11 mouse cellular contexts compared by ENCODE assay signal in the genomic region with DNA sequence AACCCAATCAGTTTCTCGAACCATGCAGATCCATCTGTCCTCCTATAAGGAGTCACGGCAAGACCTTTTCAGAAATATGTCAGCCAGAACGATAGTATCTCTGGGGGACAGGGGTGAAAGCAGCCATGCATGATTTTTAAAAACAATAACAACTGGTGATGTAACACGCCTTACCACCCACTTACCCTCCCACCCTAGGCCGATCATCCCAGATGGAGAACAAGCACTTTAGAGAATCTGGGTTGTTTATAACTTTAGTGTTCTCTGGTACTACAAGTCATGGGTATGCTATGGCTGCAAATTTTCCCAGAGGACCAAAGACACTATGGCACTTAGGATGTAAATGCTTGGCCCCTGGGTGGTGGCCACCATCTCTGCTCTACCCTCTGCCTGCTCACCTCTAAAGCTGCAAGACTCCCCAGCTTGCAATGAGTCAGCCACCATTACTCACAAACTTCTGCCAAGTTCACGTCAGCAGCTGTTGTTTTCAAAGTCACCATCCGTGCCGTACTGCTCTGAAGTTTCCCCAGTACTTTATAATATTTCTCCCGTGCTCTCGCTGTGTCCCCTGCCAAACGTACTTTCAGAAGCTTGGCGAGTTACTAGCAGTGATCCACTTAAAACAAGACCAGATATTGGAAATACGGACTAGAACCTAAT. TPM values are rescaled to one million over a fixed set of nuclear protein-coding genes. Genes with fewer than 3 reads are reported as not detected.
DNase-seq lines count a peak whose midpoint lies in the region; ATAC-seq and TF ChIP-seq lines count a peak whose summit lies in the region.
"Had no signal": no experiment of that assay in that cellular context is flagged by ENCODE, and none has a peak within 500 bp of the region (broad histone marks: within the 10 kb centered on the region; RNA-seq: fewer than 3 reads in every experiment).

No protein-coding gene starts in this region.

- intact Hi-C loops in gastrocnemius, adult 2 months (cut with DNase I) = no loop called here
- intact Hi-C loops in gastrocnemius, postnatal 14 days (cut with DNase I; ENCODE audit: low total_unique reads) = no loop called here

- peak; percentile 33 for DNase-seq in gastrocnemius, adult 2 months
- DNase-seq in gastrocnemius, postnatal 14 days = no peak
- peak; percentile 53 to 63 for DNase-seq in right cerebral cortex, adult 2 months (ENCODE audit: low spot score in 2 of 2)
- no peak for DNase-seq in right cerebral cortex, postnatal 4 days
- peak; percentile 33 for DNase-seq in heart, postnatal 4 days
- peak; percentile 27 for DNase-seq in skeletal muscle tissue, adult 2 months (ENCODE audit: low read depth, low spot score)
- DNase-seq: retina, postnatal 1 day had no signal

- no peak overlapping the region for H3K4me3 ChIP-seq in gastrocnemius, adult 2 months
- H3K4me3 ChIP-seq in intestine, embryonic 16.5 days (ENCODE audit: low read length) = no peak overlapping the region
- no peak overlapping the region for H3K4me3 ChIP-seq in hindbrain, embryonic 13.5 days

- H3K27me3 ChIP-seq in intestine, embryonic 16.5 days (replicated peaks; ENCODE audit: control insufficient read depth, insufficient read depth, low read length) = no peaks in the 10 kb centered on the region
- H3K27me3 ChIP-seq in hindbrain, embryonic 13.5 days = no peaks in the 10 kb centered on the region
- H3K27me3 ChIP-seq: CH12.LX had no signal

- H3K4me1 ChIP-seq in intestine, embryonic 16.5 days (ENCODE audit: control insufficient read depth, insufficient read depth, low read length) = peaks cover 26% of the 10 kb centered on the region
- peaks cover 31% of the 10 kb centered on the region for H3K4me1 ChIP-seq in hindbrain, embryonic 13.5 days (replicated peaks)

- ATAC-seq in intestine, embryonic 16.5 days = no peak
- no peak for ATAC-seq in hindbrain, embryonic 13.5 days (ENCODE audit: low FRiP score)

- H3K9me3 ChIP-seq in intestine, embryonic 16.5 days (ENCODE audit: control insufficient read depth, low read length) = no peaks in the 10 kb centered on the region
- no peaks in the 10 kb centered on the region for H3K9me3 ChIP-seq in hindbrain, embryonic 13.5 days

- TF ChIP-seq CTCF in gastrocnemius, adult 2 months (IDR thresholded peaks at IDR 0.05) = no peak

- H3K36me3 ChIP-seq in intestine, embryonic 16.5 days (ENCODE audit: control insufficient read depth, insufficient read depth, low read length) = no peaks in the 10 kb centered on the region
- no peaks in the 10 kb centered on the region for H3K36me3 ChIP-seq in hindbrain, embryonic 13.5 days

- WGBS in intestine, embryonic 16.5 days = 66% methylated on average over 13 of the region's 13 CpGs
- WGBS in hindbrain, embryonic 13.5 days = 94% methylated on average over 13 of the region's 13 CpGs

- no peak overlapping the region for H3K4me2 ChIP-seq in intestine, embryonic 16.5 days (ENCODE audit: low read depth, low read length)
- no peak overlapping the region for H3K4me2 ChIP-seq in hindbrain, embryonic 13.5 days

- H3K27ac ChIP-seq in gastrocnemius, adult 2 months = peak overlapping the region; percentile 20; the same call in 1 of the 2 replicates
- no peak overlapping the region for H3K27ac ChIP-seq in intestine, embryonic 16.5 days (ENCODE audit: low read length)
- H3K27ac ChIP-seq in hindbrain, embryonic 13.5 days = no peak overlapping the region
- H3K27ac ChIP-seq: macrophage had no signal

- H3K9ac ChIP-seq in intestine, embryonic 16.5 days (ENCODE audit: low read depth, low read length) = no peak overlapping the region
- no peak overlapping the region for H3K9ac ChIP-seq in hindbrain, embryonic 13.5 days

RNA-seq across cellular contexts. Expression of a gene that starts 7.9 kb away (rescaled TPM):
- total RNA-seq in gastrocnemius, adult 2 months (2021) = 1 to 10 TPM; 7.9 to 8.7 TPM
- 1 to 10 TPM; 7.8 to 8.2 TPM for total RNA-seq in gastrocnemius, postnatal 14 days (2021)
- total RNA-seq in heart, postnatal 4 days (2021) = 10 to 100 TPM; 12.1 to 12.6 TPM
- 5.1 and 5.6 TPM in 2 replicates for polyA plus RNA-seq in intestine, embryonic 16.5 days (2015; fragmentation: Nextera tagmentation; extraction: Ambion mirVana)
- polyA plus RNA-seq in hindbrain, embryonic 13.5 days (2015; fragmentation: Nextera tagmentation; extraction: Ambion mirVana) = 18.8 and 23.3 TPM in 2 replicates

Comparison
In these comparisons a context has a peak if more than half of its experiments do, and no peak if none do; other contexts are left out.
1. DNase-seq: peak in gastrocnemius, adult 2 months (single experiment), right cerebral cortex, adult 2 months (2 of 2), heart, postnatal 4 days (single experiment) and skeletal muscle tissue, adult 2 months (single experiment); none in gastrocnemius, postnatal 14 days (single experiment) and right cerebral cortex, postnatal 4 days (single experiment).